Mouse (Mus musculus) liver, postnatal 0 days (tissue): ENCODE measurements around the gene Iqca.

Experiments
- CTCF ChIP-seq: sonication (generic); IDR thresholded peaks from 2 replicates; pipeline ENCODE4 v1.5.1; 2016; ENCODE audit warnings: antibody characterized with exemption, low read depth
- EP300 ChIP-seq: IDR thresholded peaks from 2 replicates; pipeline ENCODE4 v1.6.1; 2016; ENCODE audit warnings: antibody characterized with exemption, low read depth, mild to moderate bottlenecking

DNA sequence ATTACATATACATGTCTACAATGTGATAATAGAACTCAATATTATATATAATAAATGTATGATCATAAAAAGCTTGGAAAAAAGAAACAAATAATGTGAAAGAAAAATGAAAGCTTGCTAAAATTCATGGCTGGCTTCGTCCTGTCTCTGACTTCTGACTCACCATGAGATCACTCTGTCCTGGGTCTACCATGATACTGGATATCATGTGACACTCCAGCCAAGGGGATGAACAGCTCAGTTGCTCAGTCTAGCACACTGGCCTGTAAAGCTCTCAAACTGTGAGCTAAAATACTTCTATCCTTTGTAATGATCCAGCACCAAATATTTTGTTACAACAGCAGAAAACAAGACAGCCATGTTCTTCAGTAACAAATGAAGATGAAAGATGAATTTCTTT, 143.1 kb downstream of the Iqca start:
- no peak for TF ChIP-seq CTCF
- no peak for TF ChIP-seq EP300
